Mouse (Mus musculus) heart, embryonic 10.5 days (tissue): Measurements from ENCODE around the gene Sh3bp5l. TPM values are rescaled to one million over a fixed set of nuclear protein-coding genes. Genes with fewer than 3 reads are reported as not detected.
"Not testable (repeated sequence)": the region's sequence is repeated elsewhere in the genome, so short reads cannot be mapped to it uniquely, and the experiment has no call there.

Experiments
- DNase-seq: peaks from one replicate; pipeline ENCODE4 v3.0.0-alpha.2; 2017; ENCODE audit warnings: low spot score
- H3K27ac ChIP-seq: fragments of 300-500 bp; sonication (generic); 2 replicates; pipeline ENCODE4 v1.5.1; 2016; ENCODE audit warnings: mild to moderate bottlenecking
- H3K27me3 ChIP-seq: fragments of 300-500 bp; sonication (generic); 2 replicates; pipeline ENCODE4 v1.6.1; 2016; ENCODE audit warnings: mild to moderate bottlenecking; ENCODE audit not compliant: poor library complexity, insufficient read depth, severe bottlenecking
- H3K36me3 ChIP-seq: fragments of 300-500 bp; sonication (generic); 2 replicates; pipeline ENCODE4 v1.6.1; 2016; ENCODE audit warnings: mild to moderate bottlenecking, moderate library complexity
- H3K4me1 ChIP-seq: fragments of 300-500 bp; sonication (generic); 2 replicates; pipeline ENCODE4 v1.6.1; 2016; ENCODE audit warnings: mild to moderate bottlenecking
- H3K4me3 ChIP-seq: fragments of 300-500 bp; sonication (generic); 2 replicates; pipeline ENCODE4 v1.5.1; 2016; ENCODE audit warnings: mild to moderate bottlenecking, moderate library complexity
- H3K9me3 ChIP-seq: fragments of 300-500 bp; sonication (generic); 2 replicates; pipeline ENCODE4 v1.6.1; 2016; ENCODE audit warnings: mild to moderate bottlenecking, moderate library complexity
- WGBS: fragments of 180-500 bp; shearing (Covaris S2); methylation state at CpG from one replicate; pipeline ENCODE4 v1.1.7; 2016; 5-methylcytosine and 5-hydroxymethylcytosine counted together
- polyA plus RNA-seq: library from polyadenylated mRNA; unstranded; fragments of >200 nt; fragmentation: Nextera tagmentation; extraction: Ambion mirVana; gene quantifications from 2 replicates; pipeline ENCODE4 v1.2.1, GENCODE M21; 2016

Sh3bp5l gene
- polyA plus RNA-seq, 1 experiment from 2014 or later = 30.8 TPM

DNA sequence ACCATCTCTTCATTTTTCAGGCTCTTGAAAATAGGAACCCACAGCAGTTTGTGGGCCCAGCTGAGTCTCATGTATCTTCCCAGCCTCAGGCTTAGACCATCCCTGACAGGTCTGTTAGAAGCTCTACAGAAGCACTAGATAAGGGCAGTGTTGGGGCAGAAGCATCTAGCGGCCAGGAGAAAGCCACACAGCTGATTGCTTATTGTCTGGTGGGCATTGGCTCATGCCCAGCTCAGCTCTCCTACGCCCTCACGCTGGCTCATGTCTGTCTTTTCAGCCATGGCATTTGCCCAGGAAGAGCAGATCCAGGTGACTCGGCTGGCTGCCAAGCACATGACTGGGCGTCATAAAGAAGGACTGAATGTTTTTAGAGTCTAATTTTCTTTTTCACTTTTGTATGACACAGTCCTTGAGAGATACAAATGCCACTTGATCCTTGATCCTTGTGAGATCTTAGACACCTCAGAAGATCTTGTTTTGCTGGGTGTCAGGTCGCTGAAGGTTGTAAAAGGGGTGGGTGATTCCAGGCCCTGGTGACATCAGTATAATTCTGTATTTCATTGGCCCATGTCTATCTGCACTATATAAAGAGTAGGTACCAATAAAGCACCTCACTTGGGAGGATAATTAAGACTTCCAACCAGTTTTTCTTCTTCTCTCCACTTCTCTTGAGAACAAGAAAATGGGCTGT lies 27.5 kb downstream of the Sh3bp5l start:
- no peak overlapping the region for H3K27ac ChIP-seq
- H3K36me3 ChIP-seq = no peaks in the 10 kb centered on the region
- 83% methylated on average over 6 of the region's 6 CpGs for WGBS
- no peaks in the 10 kb centered on the region for H3K9me3 ChIP-seq
- H3K4me3 ChIP-seq = no peak overlapping the region
- no peak for DNase-seq
- H3K27me3 ChIP-seq = no peaks in the 10 kb centered on the region
- H3K4me1 ChIP-seq = peaks cover 7% of the 10 kb centered on the region; the same call in 1 of the 2 replicates

GRCm38 (mm10) chr11:58362562-58362961 lies 32.0 kb downstream of the Sh3bp5l start:
- WGBS = no CpG with 5 or more reads among the region's 6 CpGs
- not testable (repeated sequence) for H3K4me1 ChIP-seq, H3K27ac ChIP-seq, H3K27me3 ChIP-seq, H3K36me3 ChIP-seq, H3K9me3 ChIP-seq, H3K4me3 ChIP-seq, DNase-seq

DNA sequence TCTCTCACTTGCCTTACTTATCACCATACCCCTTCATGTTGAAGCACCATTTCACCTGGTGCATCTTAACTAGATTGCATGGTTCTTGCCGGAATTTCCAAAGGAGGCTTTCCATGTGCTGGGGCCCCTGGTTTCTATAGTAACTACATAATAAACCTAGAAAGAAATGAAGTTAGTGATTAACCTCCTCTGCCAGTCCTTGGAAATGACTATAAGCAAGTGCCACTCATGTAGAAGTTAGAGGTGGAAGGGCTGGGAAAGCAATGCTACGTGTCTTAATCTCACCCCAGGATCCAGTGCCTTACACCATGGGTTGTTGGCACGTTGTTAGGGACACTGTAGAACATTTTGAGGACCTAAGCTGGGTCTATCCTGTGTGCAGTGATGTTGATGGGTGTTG lies 33.9 kb downstream of the Sh3bp5l start:
- Histone ChIP-seq H3K9me3 (no peaks in the 10 kb centered on the region), H3K36me3 (no peaks in the 10 kb centered on the region), H3K27ac (no peak overlapping the region), H3K4me1 (no peaks in the 10 kb centered on the region), H3K27me3 (no peaks in the 10 kb centered on the region), H3K4me3 (no peak overlapping the region)
- WGBS = 66% methylated on average over 3 of the region's 3 CpGs
- no peak for DNase-seq

DNA sequence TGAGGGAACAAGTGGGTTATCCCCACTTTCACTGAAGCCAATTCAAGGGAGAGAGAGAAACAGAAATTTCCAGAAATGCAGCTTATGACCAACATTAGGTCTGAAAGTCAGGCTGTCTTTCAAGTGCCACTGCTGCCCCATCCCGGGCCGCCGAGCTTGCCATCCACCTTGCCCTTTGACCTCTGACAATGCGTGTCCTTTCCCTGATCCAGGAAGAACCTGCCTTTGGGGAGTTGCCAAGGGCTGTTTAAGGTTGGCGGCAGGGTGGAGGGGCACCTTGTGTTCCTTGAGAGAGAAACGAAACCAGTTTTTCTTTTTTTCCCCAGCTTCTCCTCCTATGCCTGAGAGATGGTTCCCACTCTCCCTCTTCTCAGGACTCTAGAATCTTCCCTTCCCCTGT lies 35.7 kb downstream of the Sh3bp5l start:
- WGBS = no CpG with 5 or more reads among the region's 6 CpGs
- H3K4me3 ChIP-seq, H3K9me3 ChIP-seq, H3K27me3 ChIP-seq, DNase-seq, H3K27ac ChIP-seq, H3K36me3 ChIP-seq, H3K4me1 ChIP-seq: not testable (repeated sequence)

DNA sequence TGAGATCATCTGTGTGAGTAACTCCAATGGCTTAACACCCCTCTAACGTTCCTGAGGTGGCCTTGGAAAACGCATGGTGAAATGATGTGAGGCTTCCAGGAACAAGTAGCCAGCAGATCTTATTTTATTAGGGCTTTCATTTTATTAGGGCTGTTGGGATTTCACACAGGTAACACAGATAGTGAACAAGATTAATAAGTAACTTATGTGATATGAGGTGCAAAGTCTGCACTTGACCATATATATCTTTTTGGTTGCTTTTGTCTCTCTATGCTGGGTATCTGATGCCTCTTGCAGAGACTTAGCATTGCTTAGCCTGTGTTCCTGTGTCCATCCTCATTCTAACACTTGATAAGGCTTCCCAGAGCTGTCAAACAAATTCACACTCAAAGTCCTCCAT lies 46.7 kb downstream of the Sh3bp5l start:
- no peaks in the 10 kb centered on the region for H3K36me3 ChIP-seq
- DNase-seq = no peak
- H3K27me3 ChIP-seq = no peaks in the 10 kb centered on the region
- H3K4me1 ChIP-seq = no peaks in the 10 kb centered on the region
- 78% methylated on average over 2 of the region's 2 CpGs for WGBS
- no peak overlapping the region for H3K27ac ChIP-seq
- no peak overlapping the region for H3K4me3 ChIP-seq
- no peaks in the 10 kb centered on the region for H3K9me3 ChIP-seq

- Histone ChIP-seq H3K27ac (no peak overlapping the region), H3K27me3 (no peaks in the 10 kb centered on the region), H3K4me3 (no peak overlapping the region), H3K9me3 (no peaks in the 10 kb centered on the region), H3K36me3 (no peaks in the 10 kb centered on the region), H3K4me1 (no peaks in the 10 kb centered on the region)
- DNase-seq = no peak
- 87% methylated on average over 1 of the region's 1 CpGs for WGBS
Observed at GRCm38 (mm10) chr11:58377686-58378085, 47.2 kb downstream of the Sh3bp5l start.

- H3K4me1 ChIP-seq = no peaks in the 10 kb centered on the region
- no peak within 1 kb of the TSS for H3K27ac ChIP-seq
- H3K4me3 ChIP-seq = no peak within 1 kb of the TSS
- H3K9me3 ChIP-seq = no peaks in the 10 kb centered on the region
- 81% methylated on average over 3 of the region's 3 CpGs for WGBS
- H3K27me3 ChIP-seq = no peaks in the 10 kb centered on the region
- no peaks in the 10 kb centered on the region for H3K36me3 ChIP-seq
- DNase-seq = no peak
Observed at GRCm38 (mm10) chr11:58378763-58379278, 48.3 kb downstream of the Sh3bp5l start, which contains the start of gene Lypd8. Gene Lypd8 (plus strand): TSS chr11:58379043.

GRCm38 (mm10) chr11:58379516-58379915 lies 49.0 kb downstream of the Sh3bp5l start:
- Histone ChIP-seq H3K36me3 (no peaks in the 10 kb centered on the region), H3K9me3 (no peaks in the 10 kb centered on the region), H3K4me1 (no peaks in the 10 kb centered on the region), H3K4me3 (no peak overlapping the region), H3K27ac (no peak overlapping the region), H3K27me3 (peaks cover 3% of the 10 kb centered on the region; the same call in 1 of the 2 replicates)
- 77% methylated on average over 1 of the region's 1 CpGs for WGBS
- DNase-seq = no peak

DNA sequence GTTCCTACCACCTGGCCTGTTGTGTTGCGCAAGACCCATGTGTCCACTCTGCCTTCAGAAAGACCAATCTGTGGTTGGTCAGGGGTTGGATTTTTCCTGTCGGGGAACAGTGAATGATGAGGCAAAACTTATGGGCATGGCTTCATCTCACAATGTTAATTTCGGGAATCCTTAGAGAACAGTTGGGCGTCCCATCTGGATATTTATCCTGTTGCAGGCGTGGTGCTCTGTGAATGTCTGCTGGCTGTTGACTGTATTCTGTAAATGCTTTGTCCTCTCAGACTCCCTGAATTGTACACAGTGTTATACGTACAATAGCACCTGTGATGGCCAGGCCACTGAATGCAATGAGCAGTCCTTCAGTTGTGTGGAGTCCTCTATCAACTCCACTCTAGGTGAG lies 51.9 kb downstream of the Sh3bp5l start:
- no peaks in the 10 kb centered on the region for H3K9me3 ChIP-seq
- no peaks in the 10 kb centered on the region for H3K36me3 ChIP-seq
- no peak for DNase-seq
- no peaks in the 10 kb centered on the region for H3K4me1 ChIP-seq
- H3K27ac ChIP-seq = no peak overlapping the region
- H3K4me3 ChIP-seq = no peak overlapping the region
- WGBS = 92% methylated on average over 6 of the region's 6 CpGs
- H3K27me3 ChIP-seq = peaks cover 3% of the 10 kb centered on the region; the same call in 1 of the 2 replicates

Other genes starting within 250 kb of the Sh3bp5l start
- gene Gm12248, start 237.6 kb upstream of the Sh3bp5l start, polyA plus RNA-seq = not detected in 2 replicates
- gene Cnot8, start 226.6 kb upstream of the Sh3bp5l start, polyA plus RNA-seq = 80.7 and 84.7 TPM in 2 replicates
- 20.9 and 26.2 TPM in 2 replicates for gene Gemin5, start 162.2 kb upstream of the Sh3bp5l start, polyA plus RNA-seq
- 116 and 137 TPM in 2 replicates for gene Mrpl22, start 159.1 kb upstream of the Sh3bp5l start, polyA plus RNA-seq
- 3.1 and 3.4 TPM in 2 replicates for gene Igtp, start 131.2 kb upstream of the Sh3bp5l start, polyA plus RNA-seq
- 0.90 and 1.1 TPM in 2 replicates for gene Irgm2, start 131.1 kb upstream of the Sh3bp5l start, polyA plus RNA-seq
- not detected in 2 replicates for gene 4930438A08Rik, start 55.9 kb upstream of the Sh3bp5l start, polyA plus RNA-seq
- 18.5 and 19.2 TPM in 2 replicates for gene Zfp692, start 23.7 kb upstream of the Sh3bp5l start, polyA plus RNA-seq
- gene Zfp672, start 385 bp upstream of the Sh3bp5l start, polyA plus RNA-seq = 30.4 and 31.6 TPM in 2 replicates
- gene Lypd8, start 48.3 kb downstream of the Sh3bp5l start, polyA plus RNA-seq = not detected in 2 replicates
- gene 1810065E05Rik, start 90.4 kb downstream of the Sh3bp5l start, polyA plus RNA-seq = not detected in 2 replicates
- not detected in 2 replicates for gene Gm12253, start 101.8 kb downstream of the Sh3bp5l start, polyA plus RNA-seq
- gene Lypd9, start 122.2 kb downstream of the Sh3bp5l start, polyA plus RNA-seq = not detected in 2 replicates
- not detected in 2 replicates for gene Olfr30, start 131.5 kb downstream of the Sh3bp5l start, polyA plus RNA-seq
- not detected in 2 replicates for gene Olfr332, start 161.8 kb downstream of the Sh3bp5l start, polyA plus RNA-seq
- not detected in 2 replicates for gene Olfr331, start 171.8 kb downstream of the Sh3bp5l start, polyA plus RNA-seq
- gene Olfr330, start 204.1 kb downstream of the Sh3bp5l start, polyA plus RNA-seq = not detected in 2 replicates
- gene Olfr329-ps, start 215.7 kb downstream of the Sh3bp5l start, polyA plus RNA-seq = not detected in 2 replicates
- gene Olfr328, start 224.9 kb downstream of the Sh3bp5l start, polyA plus RNA-seq = 0.08 TPM in 1 of 2 replicates, not detected in the other
- gene Olfr224, start 239.8 kb downstream of the Sh3bp5l start, polyA plus RNA-seq = not detected in 2 replicates
- gene Olfr325, start 247.0 kb downstream of the Sh3bp5l start, polyA plus RNA-seq = not detected in 2 replicates